Mouse (Mus musculus): ENCODE measurements at regions not wholly inside any gene's neighbourhood (a gene's known extent, or its start where the extent isn't known, plus 50 kb on each side); places are given as distances from the start of the nearest gene placed in this dataset.

- TF ChIP-seq CTCF (IDR thresholded peaks at IDR 0.05; ENCODE audit: borderline replicate concordance, insufficient read depth, low read length) (no peak), POLR2A (IDR thresholded peaks at IDR 0.05; ENCODE audit: low read depth, low read length) (no peak)
Observed at GRCm38 (mm10) chr12:31153720-31154119, 80.1 kb downstream of the Fam110c start.
